Mouse (Mus musculus): Measurements from ENCODE around the gene Gm5624. TPM values are rescaled to one million over a fixed set of nuclear protein-coding genes. Genes with fewer than 3 reads are reported as not detected.
A peak's percentile ranks its signal among the peaks of the same experiment; 100 is the strongest.
"Not testable (repeated sequence)": the region's sequence is repeated elsewhere in the genome, so short reads cannot be mapped to it uniquely, and the experiment has no call there.

Gene Gm5624
- total RNA-seq (2022), result not detected

DNA sequence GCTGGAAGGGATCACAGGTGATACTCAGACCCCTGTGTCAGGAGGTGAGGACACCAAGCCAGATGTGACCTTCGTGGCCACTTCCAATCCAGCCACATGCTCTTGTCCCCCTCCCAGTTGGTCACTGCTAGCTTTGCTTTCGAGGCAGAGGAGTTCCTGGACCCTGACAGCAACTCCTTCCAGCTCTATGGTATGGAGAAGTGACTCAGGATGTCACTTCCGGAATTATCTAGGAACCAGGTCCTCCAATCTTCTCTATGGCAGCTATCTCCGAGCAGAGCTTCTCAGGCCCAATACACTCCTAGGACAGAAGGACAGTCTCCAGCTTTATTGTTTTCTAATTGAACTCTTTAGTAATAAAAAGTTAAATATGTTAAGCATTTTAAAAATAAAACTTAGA, at the start of gene Gm5624:
Gene Gm5624 (minus strand): TSS at position 202 of the 400 bp plus-strand sequence.
- not testable (repeated sequence) for DNase-seq (ENCODE audit: low spot score in 2 of 2)

DNA sequence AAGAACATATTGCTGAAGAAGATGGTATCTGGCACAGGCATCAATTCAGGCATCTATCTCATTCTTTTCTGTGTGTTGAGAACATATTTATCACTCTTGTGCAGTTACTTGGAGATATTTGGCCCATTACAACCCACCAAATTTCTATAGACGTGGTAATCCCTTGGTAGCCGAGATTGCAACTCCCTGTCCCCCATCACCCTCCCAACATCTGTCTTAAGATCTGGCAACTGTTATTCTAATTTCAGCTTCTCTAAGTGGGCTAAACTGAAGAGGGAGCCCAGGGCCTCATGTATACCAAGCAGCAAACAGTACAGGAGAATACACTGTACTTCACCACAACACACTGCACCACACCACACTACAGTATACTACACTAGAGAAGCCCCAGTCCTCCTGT, 36.0 kb downstream of the Gm5624 start:
- DNase-seq (ENCODE audit: low spot score in 2 of 2), result peak; percentile 2

DNA sequence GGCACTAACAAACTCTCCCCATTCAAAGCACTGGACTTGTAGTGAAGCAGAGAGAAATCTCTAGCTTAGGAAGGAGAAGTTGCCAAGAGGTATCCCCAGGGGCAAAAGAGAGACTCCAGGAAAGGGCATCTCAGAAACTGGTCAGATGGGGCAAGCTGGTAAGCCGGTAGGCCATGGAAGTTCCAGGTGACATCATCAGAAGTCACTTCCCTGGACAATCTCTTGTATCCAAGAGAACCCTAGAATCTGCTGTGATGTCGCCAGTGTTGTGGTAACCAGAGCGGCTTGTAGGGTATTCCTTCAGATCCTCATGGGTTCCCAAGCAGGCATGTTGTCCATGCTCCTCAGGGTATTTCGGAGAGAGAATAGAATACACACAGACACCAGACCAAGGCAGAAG, 44.9 kb downstream of the Gm5624 start, which contains the start of gene Gm8247:
Gene Gm8247 (plus strand): TSS at position 301 of the 400 bp plus-strand sequence.
- DNase-seq (ENCODE audit: low spot score in 2 of 2), result not testable (repeated sequence)

DNA sequence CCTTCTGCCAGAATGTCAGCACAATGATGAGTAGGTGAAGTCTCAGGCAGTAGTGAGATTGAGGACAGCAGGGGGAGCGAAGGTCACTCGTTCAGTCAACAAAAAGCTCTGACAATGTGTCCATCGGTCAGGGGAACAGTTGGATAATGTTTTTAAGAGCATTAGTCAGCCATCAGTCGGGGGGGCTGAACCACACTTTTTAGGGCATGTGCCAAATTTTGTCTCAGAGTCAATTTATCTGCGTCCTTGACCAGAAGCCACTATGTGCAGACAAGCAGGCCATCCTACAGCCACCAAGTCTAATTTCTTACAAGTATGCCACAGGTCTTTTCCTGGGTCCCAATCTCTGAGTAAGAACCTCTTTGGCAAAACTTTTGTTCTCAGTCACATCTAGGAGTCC, 79.8 kb downstream of the Gm5624 start:
- not testable (repeated sequence) for DNase-seq (ENCODE audit: low spot score in 2 of 2)

DNA sequence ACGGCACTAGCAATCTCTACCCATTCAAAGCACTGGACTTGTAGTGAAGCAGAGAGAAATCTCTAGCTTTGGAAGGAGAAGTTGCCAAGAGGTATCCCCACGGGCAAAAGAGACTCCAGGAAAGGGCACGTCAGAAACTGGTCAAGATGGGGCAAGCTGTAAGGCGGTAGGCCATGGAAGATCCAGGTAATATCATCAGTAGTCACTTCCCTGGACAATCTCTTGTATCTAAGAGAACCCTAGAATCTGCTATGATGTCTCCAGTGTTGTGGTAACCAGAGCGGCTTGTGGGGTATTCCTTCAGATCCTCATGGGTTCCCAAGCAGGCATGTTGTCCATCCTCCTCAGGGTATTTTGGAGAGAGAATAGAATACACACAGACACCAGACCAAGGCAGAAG, 109.8 kb downstream of the Gm5624 start, which contains the start of gene Gm17093:
Gene Gm17093 (plus strand): TSS at position 301 of the 400 bp plus-strand sequence.
- DNase-seq (ENCODE audit: low spot score in 2 of 2), result not testable (repeated sequence)

Other genes with a start within 250 kb of the Gm5624 start
- gene Gm3371, start 217.2 kb downstream of the Gm5624 start, total RNA-seq (2022), result not detected
- not detected for gene Gm8232, start 194.3 kb downstream of the Gm5624 start, total RNA-seq (2022)
- not detected for gene BC061237, start 135.5 kb downstream of the Gm5624 start, total RNA-seq (2022)
- gene Gm17093, start 109.7 kb downstream of the Gm5624 start, total RNA-seq (2022), result not detected
- gene Gm8247, start 44.8 kb downstream of the Gm5624 start, total RNA-seq (2022), result not detected
- gene Gm8257, start 78.5 kb upstream of the Gm5624 start, total RNA-seq (2022), result not detected
- not detected for gene Gm8267, start 122.4 kb upstream of the Gm5624 start, total RNA-seq (2022)
- under 1 TPM in 1 of 4 experiments, not detected in 3; 0.08 TPM for gene Ptgdr, start 231.4 kb upstream of the Gm5624 start, total RNA-seq (2022)